Mouse (Mus musculus): ENCODE measurements at regions not wholly inside any gene's neighbourhood (a gene's known extent, or its start where the extent isn't known, plus 50 kb on each side); places are given as distances from the start of the nearest gene placed in this dataset.

GRCm38 (mm10) chr6:31061813-31062212 lies 102.9 kb upstream of the Klf14 start:
- DNase-seq (ENCODE audit: low spot score in 2 of 2), result no peak

GRCm38 (mm10) chr6:31065419-31065818 lies 106.5 kb upstream of the Klf14 start:
- no peak for DNase-seq (ENCODE audit: low spot score in 2 of 2)

DNA sequence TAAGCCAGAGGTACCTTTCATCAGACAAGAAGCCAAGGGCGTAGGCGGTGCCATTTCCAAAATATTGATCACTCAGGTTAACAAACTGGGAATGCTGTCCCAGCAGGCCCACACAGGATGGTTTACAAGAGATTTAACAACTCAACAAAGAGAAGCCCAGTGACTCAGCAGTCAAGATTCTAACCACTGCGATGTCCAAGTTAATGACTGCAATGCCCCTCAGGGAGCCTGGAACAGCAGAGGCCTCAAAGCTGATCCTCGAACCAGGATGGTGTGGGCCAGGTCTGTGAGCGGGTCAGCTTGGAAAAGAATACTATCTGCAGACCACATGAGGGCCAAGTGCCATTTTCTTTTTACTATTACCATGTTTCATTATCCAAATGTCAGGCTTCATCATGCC lies 108.0 kb upstream of the Klf14 start:
- no peak for DNase-seq (ENCODE audit: low spot score in 2 of 2)

DNA sequence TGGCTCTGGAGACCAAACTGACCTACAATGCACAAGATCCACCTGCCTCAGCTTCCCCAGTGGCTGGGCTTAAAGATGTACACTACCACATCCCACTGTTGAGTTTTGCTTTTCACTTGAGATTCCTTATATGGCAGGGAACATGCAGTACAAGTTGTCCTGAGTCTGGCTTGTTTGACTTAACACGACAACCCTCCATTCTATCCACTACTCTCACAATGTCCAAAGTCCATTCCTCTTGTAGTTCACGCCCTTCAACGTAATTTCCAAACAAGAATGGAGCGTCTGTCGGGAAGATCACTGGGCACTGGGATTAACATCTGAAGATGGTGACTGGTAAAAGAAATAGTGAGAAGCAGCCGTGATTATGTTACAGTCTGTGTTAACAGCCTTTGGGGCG lies 108.6 kb upstream of the Klf14 start:
- no peak for DNase-seq (ENCODE audit: low spot score in 2 of 2)

GRCm38 (mm10) chr6:31069243-31069642 lies 110.4 kb upstream of the Klf14 start:
- DNase-seq (ENCODE audit: low spot score in 2 of 2), result no peak

GRCm38 (mm10) chr6:31070537-31070936 lies 111.7 kb upstream of the Klf14 start:
- DNase-seq (ENCODE audit: low spot score in 2 of 2), result no peak

DNA sequence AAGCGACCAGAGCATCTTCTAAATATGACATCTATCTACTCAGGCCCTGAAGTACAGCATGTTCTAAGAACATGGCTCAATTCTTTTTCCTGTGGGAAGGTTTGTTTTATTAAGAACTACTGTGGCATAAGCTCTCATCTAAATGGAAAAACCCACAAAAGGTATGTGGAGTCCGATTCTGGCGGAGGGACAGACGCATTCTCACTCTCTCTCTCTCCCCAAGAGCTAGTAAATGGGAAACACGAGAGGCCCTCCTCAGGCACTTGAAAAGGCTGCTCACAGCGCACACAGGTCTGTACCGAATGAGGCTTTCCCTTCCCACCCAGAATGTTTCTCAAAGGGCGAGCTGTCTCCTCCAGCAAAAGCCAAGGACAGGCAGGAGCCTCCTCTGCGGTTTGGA lies 112.1 kb upstream of the Klf14 start:
- no peak for DNase-seq (ENCODE audit: low spot score in 2 of 2)

DNA sequence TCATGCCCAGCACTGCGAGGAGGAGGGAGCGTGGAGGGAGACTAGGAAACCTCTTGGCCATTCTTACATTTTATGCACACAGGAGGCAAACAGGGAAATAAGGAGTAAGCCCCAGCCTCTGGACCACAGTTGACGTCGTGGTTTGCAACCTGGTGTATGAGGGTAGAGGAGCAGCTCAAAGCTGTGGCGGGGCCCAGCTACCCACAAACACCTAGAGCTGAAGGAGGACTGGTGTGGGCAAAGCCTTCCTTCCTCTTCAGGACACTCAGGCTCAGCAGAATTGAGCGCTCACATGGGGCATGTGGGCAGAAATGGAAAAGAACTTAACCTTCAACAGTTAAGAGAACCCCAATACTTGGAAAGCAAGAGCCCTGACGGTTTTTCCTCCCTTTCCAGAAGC lies 113.2 kb upstream of the Klf14 start:
- DNase-seq (ENCODE audit: low spot score in 2 of 2), result no peak

GRCm38 (mm10) chr6:31072559-31072958 lies 113.7 kb upstream of the Klf14 start:
- no peak for DNase-seq (ENCODE audit: low spot score in 2 of 2)

- no peak for DNase-seq (ENCODE audit: low spot score in 2 of 2)
Observed at GRCm38 (mm10) chr6:31073338-31073737, 114.5 kb upstream of the Klf14 start.

DNA sequence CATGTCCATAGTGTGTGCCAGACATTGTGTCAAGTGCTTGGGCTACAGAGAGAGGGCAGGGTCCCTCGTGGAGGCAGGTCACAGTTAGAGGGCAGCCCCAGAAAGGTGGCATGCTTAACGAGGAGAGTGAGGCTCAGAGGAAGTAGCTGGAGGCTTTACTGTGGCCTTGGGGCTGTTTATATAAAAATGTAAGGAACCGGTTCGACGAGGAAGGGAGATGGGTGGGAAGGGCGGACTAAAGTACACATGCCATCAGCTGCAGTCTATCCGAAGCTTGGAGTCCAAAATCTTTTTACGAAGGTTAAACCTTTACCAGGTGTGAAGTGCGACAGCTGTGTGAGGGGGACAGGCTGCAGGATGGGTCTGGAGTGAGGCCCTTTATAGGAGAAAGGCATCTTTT lies 115.5 kb upstream of the Klf14 start:
- no peak for DNase-seq (ENCODE audit: low spot score in 2 of 2)

DNA sequence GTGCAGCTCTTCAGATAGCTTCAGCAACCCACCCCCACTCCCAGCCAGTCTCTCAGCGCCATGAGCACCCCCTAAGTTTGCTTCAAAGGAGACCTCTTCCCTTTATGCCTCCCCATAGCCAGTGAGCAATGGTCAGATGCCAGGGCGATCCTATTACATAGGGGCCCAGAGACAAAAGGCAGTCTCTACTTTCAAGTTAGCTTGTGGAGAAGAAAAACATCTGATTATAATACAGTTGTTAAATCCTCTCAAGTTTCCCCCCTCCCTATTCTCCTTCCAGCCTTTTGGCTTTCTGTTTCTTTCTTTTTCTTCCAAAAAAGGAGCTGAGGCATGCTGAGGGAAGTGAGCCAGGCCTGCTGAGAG lies 116.3 kb upstream of the Klf14 start:
- no peak for DNase-seq (ENCODE audit: low spot score in 2 of 2)

DNA sequence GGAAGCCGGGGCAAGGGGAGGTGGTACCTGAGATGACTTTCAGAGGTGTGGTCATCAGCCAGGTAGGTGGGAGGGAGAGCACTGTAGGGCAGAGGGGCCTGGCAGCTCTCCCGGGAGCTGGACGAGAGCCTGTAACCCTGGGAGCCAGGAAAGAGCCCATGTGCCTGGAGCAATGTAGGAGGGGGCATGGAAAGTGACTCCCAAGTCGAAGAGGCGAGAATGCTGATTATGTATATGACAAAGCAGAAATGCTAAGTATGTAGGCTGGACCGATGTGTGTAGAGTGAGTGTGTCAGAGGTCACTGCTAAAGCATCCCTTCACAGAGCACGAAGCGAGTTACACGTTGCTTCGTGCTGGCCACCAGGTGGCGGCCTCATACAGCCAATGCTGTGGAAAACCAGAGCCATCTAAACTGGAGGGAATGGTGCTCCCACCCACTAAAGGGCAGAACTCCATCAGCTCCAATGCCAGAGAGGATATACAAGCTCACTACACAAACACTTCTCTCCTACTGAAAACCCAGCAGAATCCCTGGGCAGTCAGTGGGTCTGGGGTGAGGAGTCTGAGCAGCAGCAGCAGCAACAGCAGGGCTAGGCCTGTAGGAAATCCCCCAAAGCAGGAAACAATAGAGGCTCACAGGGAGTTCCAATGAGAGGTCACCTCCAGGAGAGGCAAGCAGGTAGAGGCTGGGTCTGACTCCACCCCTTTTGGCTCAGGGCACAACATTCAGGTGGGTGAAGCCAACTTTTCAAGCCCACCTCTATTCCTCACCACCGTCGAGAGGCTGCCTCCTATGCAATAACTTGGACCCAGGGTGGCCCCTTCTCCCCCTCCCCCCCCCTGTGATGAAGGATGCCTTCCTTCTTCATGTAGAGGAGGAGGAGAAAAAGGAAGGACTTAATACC lies 116.9 kb upstream of the Klf14 start:
- peak; percentile 60 to 61 for DNase-seq (ENCODE audit: low spot score in 2 of 2)

- DNase-seq (ENCODE audit: low spot score in 2 of 2), result no peak
Observed at GRCm38 (mm10) chr6:31076478-31076834, 117.6 kb upstream of the Klf14 start.

DNA sequence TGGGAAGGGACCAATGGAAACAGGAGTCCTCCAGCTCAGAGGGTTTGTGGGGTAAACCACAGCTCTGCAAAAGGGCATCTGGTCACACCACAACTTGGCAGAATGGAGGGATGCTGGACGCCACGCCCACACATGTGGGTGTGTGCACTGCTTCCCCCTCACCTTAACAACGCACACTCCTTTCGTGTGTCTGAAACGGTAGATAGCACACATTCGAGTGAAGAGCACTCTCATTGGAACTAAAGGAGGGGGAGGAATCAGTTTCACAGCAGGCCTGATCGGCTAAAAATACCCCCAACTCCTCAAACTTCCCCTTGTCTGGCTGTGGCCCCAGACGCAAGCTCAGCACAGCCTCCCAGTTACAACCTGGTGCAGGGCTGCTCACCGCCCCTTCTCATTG lies 118.3 kb upstream of the Klf14 start:
- peak in 1 of 2 experiments; percentile 55 for DNase-seq (ENCODE audit: low spot score in 2 of 2)

DNA sequence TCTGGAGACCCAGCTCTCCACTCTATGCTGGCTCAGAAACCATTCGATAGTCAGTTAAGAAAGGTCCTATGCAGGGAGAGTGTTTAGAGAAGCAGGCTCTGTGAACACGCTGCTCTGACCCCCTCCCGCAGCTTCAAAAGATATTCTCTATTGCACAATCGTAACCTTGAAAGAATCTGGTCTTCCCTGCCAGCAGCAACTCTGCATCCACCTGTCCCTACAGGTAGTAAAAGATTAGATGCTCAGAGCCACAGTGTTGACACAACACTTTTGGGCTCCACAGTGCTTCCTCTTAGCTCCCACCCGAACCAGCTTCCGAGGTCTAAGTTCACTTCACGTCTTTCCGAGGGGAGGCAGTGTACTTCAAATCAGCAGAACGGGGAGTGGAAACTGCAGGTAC lies 118.9 kb upstream of the Klf14 start:
- DNase-seq (ENCODE audit: low spot score in 2 of 2), result no peak

GRCm38 (mm10) chr6:31078413-31078812 lies 119.5 kb upstream of the Klf14 start:
- no peak for DNase-seq (ENCODE audit: low spot score in 2 of 2)

- peak; percentile 55 to 61 for DNase-seq (ENCODE audit: low spot score in 2 of 2)
Observed at GRCm38 (mm10) chr6:31079586-31080259, 120.8 kb upstream of the Klf14 start.

DNA sequence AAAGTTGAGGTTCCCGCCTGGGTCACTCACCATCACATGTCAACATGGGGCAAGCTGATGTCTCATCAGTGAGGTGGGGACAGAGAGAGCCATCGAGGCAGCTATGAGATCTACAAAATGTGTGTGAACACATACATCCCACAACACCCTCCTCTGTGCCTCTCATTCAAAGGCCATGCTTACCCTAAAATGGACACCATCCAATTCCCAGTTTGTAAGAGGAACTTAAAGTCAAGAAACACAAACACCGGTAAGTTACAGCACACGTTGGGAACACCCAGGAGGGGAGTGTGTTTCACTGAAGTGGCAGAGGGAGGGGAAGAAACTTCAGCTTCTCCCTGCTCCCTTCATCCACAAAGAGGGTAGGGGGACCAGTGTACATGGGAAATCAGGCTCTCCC lies 121.4 kb upstream of the Klf14 start:
- no peak for DNase-seq (ENCODE audit: low spot score in 2 of 2)

DNA sequence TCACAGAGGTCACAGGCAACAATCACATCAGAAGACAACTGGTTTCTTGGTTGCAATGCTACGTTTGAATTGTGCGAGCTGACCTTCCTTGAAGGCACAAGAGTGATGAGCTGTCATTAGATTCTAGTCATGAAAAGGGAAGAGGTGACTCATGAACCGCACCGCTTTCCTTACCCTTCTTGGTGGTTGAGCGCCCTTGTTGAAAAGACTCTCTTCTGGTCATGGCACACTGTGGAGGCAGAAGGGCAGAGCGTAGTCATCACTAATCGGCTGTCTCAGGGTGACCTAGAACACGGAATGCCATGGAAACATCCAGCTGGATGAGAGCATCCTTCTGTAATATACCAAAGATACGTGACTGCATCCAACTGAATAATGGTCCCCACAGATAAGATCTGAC lies 121.8 kb upstream of the Klf14 start:
- DNase-seq (ENCODE audit: low spot score in 2 of 2), result no peak

GRCm38 (mm10) chr6:31081238-31081637 lies 122.4 kb upstream of the Klf14 start:
- no peak for DNase-seq (ENCODE audit: low spot score in 2 of 2)

DNA sequence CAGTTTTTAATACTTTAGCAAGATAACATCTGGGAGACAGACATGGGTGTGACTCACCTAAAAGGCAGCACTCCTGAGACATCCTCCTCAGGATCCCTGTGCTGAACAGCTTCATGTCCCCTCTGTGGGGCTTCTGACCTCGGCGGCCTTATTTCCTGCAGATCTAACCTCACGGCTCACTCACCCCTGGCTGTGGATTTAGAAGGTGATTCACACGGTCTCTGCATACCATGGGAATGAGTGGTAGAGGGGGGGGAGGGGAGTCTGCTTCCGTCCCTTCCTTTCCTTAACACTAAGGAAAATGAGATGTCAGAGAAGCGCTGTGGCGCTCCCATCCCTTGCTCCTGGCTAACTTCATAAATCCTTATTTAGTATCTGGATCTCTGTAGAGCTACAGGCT lies 123.1 kb upstream of the Klf14 start:
- no peak for DNase-seq (ENCODE audit: low spot score in 2 of 2)

Measured in right cerebral cortex, adult 2 months (tissue).